Mouse (Mus musculus) c-Kit-positive CD71-positive TER-119-negative erythroid progenitor cells, embryonic 14.5 days (primary cell): ENCODE measurements at regions not wholly inside any gene's neighbourhood (a gene's known extent, or its start where the extent isn't known, plus 50 kb on each side); places are given as distances from the start of the nearest gene placed in this dataset.

Experiments
- DNase-seq: peaks from one replicate; pipeline ENCODE4 v3.0.0-alpha.2; 2013; ENCODE audit warnings: low read depth

DNA sequence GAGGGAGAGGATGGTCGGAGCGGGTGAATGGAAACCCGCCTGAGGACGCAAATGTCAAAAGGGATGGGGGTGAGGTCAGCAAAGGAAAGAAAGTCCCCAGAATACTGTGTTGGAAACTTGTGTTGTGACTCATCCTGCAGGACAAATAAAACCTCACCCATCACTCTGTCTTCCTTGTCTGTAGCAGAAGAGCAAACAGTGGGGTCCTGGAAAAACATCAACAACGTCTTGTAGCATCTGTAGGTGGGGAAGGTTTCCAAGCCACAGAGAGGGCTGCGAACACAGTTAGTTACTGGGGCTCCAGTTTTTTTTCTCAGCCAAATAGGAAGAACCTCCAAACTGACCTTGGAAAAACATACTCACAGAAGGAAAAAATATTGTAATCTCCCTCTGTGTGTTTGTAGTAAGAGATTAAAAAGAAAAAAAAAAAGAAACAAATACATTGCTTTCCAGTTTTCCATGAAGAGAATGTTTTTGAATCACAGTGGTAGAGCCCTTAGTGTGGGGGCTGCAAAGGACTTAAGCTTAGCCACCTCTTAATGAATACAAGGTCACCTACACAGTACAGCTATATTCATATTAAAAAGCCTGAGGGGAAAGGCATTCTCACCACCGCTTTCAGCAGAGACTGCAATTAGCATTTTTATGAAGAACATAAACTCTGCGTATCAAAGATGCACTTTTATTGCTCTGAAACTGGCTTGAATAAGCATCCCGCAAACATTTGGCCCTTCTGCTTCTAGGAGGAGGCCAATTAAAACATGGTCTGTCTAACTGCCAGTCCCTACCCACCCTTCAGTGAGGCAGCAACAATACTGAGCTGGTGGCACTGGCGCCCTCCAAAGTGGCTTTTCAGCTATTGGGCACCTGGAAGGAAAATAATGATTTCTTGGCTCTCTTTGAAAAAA is 198.6 kb upstream of the Tprg start:
- no peak for DNase-seq

GRCm38 (mm10) chr16:25088649-25089019 is 198.0 kb upstream of the Tprg start:
- DNase-seq, result no peak

- DNase-seq, result no peak
Measured at GRCm38 (mm10) chr16:25104165-25104564, 182.5 kb upstream of the Tprg start.

DNA sequence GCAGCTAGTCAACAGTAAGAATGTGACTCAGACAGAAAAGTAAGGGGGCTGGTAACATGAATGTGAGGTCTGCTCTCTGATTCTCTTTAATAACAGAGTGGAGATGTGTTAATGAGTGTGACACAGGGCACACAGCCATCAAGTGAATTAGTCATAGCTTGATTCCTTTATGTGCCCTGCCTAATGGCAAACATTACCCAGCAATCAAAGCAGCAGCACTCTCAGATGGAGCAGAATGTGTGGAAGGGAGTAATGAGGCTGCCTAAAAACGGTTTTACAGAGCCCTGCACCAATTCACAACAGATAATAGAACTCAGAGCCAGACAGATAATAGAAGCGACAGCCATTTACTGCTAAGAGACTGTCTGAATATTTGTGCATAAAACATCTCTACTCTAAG is 182.0 kb upstream of the Tprg start:
- DNase-seq, result no peak

- DNase-seq, result no peak
Measured at GRCm38 (mm10) chr16:25140164-25140563, 146.5 kb upstream of the Tprg start.

DNA sequence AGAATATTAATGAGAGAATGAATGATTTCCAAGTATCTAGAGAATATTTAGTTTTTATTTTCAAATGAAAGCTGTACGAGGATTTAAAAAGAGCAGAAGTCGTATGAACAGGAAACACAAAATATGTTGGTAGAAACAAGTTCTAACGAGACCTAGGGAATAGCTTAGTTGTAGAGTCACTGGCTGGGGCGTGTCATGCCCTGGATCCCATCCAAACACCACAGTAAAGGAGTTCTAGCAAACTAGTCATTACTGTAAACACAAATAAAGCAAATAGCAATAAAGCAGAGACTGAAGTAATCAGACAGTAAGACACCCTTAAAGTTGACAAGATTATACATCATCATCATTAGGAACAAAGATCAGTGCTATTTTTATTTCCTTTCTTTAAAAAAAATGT is 139.1 kb upstream of the Tprg start:
- DNase-seq, result no peak

DNA sequence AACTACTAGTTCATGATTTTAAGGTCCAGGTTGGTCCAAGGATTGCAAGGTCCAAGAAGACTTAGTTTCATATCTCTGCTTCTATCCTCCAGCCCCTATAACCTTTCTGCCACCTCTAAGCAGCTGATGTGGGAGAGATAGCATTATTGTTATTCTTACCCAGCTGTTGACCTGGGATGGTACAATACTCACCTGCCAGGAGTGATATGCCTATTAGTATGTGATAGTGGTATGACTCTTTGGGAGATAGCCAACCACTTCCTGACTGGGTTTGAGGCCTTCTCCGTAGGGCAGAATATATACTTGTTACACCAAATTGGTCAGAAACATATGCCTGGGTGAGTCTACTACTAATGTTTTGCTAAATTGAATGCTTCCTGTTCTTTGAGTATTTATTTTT is 137.4 kb upstream of the Tprg start:
- no peak for DNase-seq

DNA sequence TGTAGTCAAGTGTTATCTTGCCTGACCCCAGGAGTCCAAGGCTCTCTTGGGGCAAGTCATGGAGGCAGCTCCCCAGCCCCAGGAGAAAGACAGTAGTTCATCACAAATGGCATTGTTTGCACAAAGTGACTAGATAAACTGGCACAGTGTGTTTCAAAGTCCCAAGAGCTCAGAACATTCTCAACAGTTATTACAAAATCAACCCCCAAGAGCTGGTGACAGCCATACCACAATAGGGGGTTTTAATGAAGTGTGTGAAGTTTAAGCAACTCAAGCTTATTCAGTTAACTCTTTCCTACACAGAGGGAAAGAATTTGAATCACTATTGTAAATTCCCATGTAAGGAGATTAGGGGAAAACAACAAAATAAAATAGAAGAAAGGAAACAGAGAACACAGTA is 109.7 kb upstream of the Tprg start:
- no peak for DNase-seq

DNA sequence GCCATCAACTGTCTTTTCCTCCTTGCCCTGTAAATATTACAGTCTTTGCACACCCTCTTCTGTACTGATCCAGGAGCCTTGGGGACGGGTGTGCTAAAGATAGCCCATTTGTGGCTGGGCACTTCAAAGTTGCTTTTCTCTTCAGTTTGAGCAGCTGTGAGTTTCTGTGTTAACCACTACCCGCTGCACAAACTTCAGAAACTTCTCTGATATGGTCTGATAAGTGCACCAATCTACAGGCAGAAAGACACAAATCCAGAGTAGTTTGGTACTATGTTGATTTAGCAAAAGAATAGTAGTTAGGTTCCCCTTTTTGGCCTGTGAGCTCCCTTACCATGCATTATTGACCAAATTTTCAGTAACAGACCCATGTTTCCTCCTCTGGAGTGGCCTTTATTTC is 108.6 kb upstream of the Tprg start:
- DNase-seq, result no peak

DNA sequence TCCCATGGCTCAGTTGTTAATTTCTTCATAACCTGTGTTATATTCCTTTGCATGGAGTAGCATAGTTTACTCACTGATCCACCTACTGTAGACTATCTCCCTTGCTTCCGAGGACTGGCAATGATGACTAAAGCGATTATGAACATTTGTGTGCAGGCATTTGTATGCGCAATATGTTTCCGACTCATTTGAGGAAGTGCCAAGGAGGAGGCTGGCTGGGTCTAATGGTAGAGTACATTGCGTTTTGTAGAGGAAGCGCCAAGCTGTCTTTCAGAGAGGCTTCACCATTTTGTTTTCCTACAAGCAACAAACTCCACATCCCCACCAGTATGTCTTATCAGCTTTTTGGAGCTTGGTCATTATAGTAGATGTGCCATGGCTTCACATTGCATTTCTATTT is 104.7 kb upstream of the Tprg start:
- no peak for DNase-seq

- no peak for DNase-seq
Measured at GRCm38 (mm10) chr16:25197079-25197478, 89.5 kb upstream of the Tprg start.

DNA sequence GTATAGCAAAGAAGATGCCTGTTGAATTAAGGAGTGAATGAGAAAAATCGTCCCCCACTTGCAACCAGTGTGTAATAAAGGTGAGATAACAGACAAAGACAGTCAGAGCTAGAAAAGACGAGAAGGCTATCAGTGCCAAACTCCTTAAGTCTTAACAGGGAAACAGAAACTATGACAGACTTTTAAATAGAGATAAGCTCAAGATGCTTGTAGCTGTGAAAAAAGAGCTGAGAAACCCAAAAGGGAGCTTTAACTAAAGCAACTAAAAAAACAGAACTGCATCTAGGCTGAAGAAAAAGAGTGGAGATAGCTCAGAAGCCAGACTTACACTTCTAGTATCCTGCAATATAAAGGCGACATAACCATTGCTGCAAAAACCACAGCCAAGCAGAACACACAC is 87.8 kb upstream of the Tprg start:
- peak; percentile 23 for DNase-seq

- peak; percentile 9 for DNase-seq
Measured at GRCm38 (mm10) chr16:25199984-25200383, 86.6 kb upstream of the Tprg start.

- DNase-seq, result peak; percentile 47
Measured at GRCm38 (mm10) chr16:25201094-25201770, 85.4 kb upstream of the Tprg start.

- no peak for DNase-seq
Measured at GRCm38 (mm10) chr16:25213250-25213649, 73.4 kb upstream of the Tprg start.

DNA sequence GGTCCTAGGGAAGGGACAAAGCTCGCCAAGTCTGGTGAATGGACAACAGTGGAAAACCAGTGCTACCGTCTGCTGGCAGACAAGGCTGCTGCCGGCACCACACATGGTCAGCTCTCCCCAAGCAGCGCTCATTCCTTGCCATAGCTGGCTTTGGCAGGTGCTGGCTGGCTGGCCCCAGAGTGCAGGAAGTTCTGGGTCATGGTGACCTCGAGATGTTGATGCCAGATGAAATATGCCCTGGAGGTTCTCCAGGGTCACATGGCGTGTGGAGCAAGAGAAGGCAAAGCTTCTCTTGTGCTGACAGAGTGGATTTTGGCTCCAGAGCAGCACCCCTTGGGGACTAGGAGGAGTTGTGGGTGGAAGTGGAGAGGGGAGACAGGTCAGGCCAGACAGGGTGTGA is 66.1 kb upstream of the Tprg start:
- DNase-seq, result no peak

- no peak for DNase-seq
Measured at GRCm38 (mm10) chr16:25224801-25225200, 61.8 kb upstream of the Tprg start.
